Mouse (Mus musculus) ES-E14 (cell line): Measurements from ENCODE around the gene Gm28048.

Experiments
- CHD2 ChIP-seq: IDR thresholded peaks from 2 replicates; pipeline ENCODE4 v1.6.1; 2014; ENCODE audit warnings: mild to moderate bottlenecking, low read depth, low read length, inconsistent platforms
- MAFK ChIP-seq: IDR thresholded peaks from 2 replicates; pipeline ENCODE4 v1.6.1; 2014; ENCODE audit warnings: mild to moderate bottlenecking, low read depth, low read length, inconsistent platforms; ENCODE audit not compliant: insufficient read depth
- ZNF384 ChIP-seq: IDR thresholded peaks from 2 replicates; pipeline ENCODE4 v1.6.1; 2012; ENCODE audit warnings: low read depth, low read length, inconsistent platforms

DNA sequence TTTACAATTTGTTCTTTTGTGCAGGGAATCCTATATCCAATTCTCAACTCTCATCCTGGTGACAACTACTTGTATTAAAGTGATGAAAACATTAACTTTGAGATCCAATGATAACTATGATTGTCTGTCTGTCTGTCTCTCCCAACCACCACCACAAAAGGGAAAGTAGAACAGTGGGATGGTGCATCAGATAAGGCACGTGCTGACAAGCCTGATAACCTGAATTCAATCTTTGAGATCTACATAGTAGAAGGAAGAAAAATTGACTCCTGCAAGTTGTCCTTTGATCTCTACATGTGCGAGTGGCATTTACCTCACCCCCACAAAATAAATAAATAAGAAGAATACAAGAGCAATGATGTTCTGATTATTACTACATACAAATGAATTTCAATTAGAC, 62.6 kb downstream of the Gm28048 start:
- TF ChIP-seq CHD2 (no peak), ZNF384 (no peak), MAFK (no peak)
